Mouse (Mus musculus): ENCODE results near the gene Rbpjl. TPM values are rescaled to one million over a fixed set of nuclear protein-coding genes. Genes with fewer than 3 reads are reported as not detected.

Rbpjl gene
- polyA plus RNA-seq, 1 experiment from 2014 or later = 16.8 TPM

DNA sequence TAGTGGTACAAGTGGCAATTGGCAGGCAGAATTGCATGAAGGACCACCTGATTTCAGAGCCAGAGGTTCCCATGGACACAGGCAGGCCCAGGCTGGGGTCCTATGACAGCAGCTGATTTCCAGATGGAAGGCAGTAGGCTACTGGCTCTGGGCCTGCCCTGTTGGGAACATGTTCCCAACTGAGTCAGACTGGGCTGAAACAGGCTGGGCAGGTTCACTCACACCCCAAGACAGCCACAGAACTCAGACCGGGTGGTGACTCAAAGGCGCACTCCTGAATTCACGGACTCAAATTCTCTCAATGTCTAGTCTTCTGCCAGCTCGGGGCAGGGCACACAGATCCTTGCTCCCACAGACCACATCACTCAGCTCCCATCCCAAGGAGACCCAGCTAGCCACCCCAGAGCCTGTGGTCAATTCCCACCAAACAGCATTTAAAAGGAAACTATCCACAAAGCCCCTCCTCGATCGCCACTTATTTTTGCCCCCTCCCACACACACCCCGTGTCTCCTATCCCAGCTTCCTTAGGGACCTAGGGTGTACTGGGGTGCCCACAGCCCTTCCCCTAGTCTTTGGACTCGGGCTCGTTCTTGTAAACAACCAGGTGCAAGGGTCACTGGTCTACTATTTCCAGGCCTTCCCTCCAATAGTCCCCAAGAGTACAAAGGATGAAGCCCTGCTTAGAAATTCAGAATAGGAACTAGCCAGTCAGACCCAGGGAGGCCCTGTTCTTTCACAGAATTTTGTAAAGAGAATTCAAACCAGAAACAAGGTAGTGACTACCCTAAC, 28.9 kb downstream of the Rbpjl start:
- Histone ChIP-seq H3K9me3 (ENCODE audit: control insufficient read depth, low read length) (no peaks in the 10 kb centered on the region), H3K27me3 (ENCODE audit: control insufficient read depth, insufficient read depth, low read depth, low read length) (no peaks in the 10 kb centered on the region), H3K4me2 (ENCODE audit: low read depth, low read length) (peak overlapping the region; percentile 34), H3K4me1 (replicated peaks; ENCODE audit: control insufficient read depth, insufficient read depth, low read length) (peaks cover 62% of the 10 kb centered on the region), H3K27ac (ENCODE audit: low read length) (peak overlapping the region; percentile 75), H3K36me3 (ENCODE audit: control insufficient read depth, insufficient read depth, low read length) (peaks cover 6% of the 10 kb centered on the region), H3K4me3 (ENCODE audit: low read length) (no peak overlapping the region), H3K9ac (ENCODE audit: low read length) (no peak overlapping the region)
- peak; percentile 62 for ATAC-seq (ENCODE audit: low read depth)
- WGBS = 44% methylated on average over 9 of the region's 9 CpGs

DNA sequence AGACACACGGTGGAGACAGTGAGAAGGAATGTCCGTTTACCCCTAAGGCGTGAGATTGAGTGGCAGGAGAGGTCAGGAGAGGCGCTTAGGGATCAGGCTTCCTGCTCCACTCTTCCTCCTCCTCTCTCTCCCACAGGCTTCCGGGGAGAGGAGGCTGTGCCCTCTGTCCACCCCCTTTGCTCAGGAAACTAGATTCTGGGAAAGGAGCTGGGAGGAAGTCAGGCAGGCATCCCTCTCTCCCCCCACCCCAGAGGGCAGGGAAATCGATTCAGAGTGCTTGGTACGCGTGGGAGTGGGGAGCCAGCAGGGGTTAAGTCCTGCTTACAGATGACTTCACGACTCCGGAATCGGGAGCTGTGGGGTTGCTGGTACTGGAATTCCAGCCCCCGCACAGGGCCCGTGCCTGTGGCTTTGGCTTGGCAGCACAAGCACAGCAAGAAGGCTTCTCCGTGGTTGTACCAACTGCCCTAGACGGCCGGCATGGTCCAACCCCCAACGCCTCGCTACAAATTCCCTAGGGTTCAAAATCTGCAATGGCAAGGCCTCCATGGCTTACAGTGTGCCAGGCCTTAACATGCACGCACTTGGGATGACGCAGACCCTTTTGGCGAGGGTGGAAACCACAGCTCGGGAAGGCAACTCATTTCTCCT, 29.7 kb downstream of the Rbpjl start:
- Histone ChIP-seq H3K4me2 (ENCODE audit: low read depth, low read length) (peak overlapping the region; percentile 34), H3K27ac (ENCODE audit: low read length) (peak overlapping the region; percentile 75), H3K9ac (ENCODE audit: low read length) (peak overlapping the region; percentile 51), H3K36me3 (ENCODE audit: control insufficient read depth, insufficient read depth, low read length) (peaks cover 6% of the 10 kb centered on the region), H3K4me1 (replicated peaks; ENCODE audit: control insufficient read depth, insufficient read depth, low read length) (peaks cover 70% of the 10 kb centered on the region), H3K27me3 (ENCODE audit: control insufficient read depth, insufficient read depth, low read depth, low read length) (no peaks in the 10 kb centered on the region), H3K9me3 (ENCODE audit: control insufficient read depth, low read length) (no peaks in the 10 kb centered on the region), H3K4me3 (ENCODE audit: low read length) (no peak overlapping the region)
- ATAC-seq (ENCODE audit: low read depth) = peak; percentile 13; the same call in 1 of the 2 replicates
- 19% methylated on average over 22 of the region's 22 CpGs for WGBS

DNA sequence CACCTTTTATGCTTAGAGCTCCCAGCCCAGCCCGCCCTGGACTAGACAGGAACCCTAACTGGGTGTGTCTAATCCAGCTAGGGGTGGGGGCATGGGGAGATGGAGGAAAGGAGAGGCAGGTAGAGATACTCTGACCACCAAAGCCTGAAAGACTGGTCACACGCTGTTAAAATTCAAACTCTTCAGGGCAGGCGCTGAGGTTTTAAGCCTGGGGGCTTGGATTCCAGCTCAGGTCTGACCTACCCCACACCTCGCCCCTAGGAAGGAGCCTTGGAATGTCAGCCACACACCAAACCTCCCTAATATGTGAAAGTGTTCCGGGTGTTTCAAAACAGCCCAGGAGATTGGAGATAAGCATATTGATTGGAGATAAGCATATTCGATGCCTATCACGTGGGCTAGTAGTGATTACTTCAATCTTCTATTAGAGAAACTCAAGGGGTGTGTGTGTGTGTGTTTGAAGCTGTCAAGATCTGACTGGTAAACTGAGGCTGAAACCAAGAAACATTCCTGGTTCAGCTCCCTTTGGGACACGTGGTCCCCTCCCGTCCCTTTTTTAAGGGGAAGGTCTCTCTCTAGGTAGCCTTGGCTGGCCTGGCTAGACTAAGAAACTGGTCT, 30.4 kb downstream of the Rbpjl start:
- peak overlapping the region; percentile 51 for H3K9ac ChIP-seq (ENCODE audit: low read length)
- ATAC-seq (ENCODE audit: low read depth) = no peak
- H3K9me3 ChIP-seq (ENCODE audit: control insufficient read depth, low read length) = no peaks in the 10 kb centered on the region
- H3K4me1 ChIP-seq (replicated peaks; ENCODE audit: control insufficient read depth, insufficient read depth, low read length) = peaks cover 73% of the 10 kb centered on the region
- H3K4me3 ChIP-seq (ENCODE audit: low read length) = no peak overlapping the region
- H3K27ac ChIP-seq (ENCODE audit: low read length) = peak overlapping the region; percentile 75
- peak overlapping the region; percentile 34; the same call in 1 of the 2 replicates for H3K4me2 ChIP-seq (ENCODE audit: low read depth, low read length)
- no peaks in the 10 kb centered on the region for H3K27me3 ChIP-seq (ENCODE audit: control insufficient read depth, insufficient read depth, low read depth, low read length)
- peaks cover 6% of the 10 kb centered on the region for H3K36me3 ChIP-seq (ENCODE audit: control insufficient read depth, insufficient read depth, low read length)
- WGBS = 62% methylated on average over 9 of the region's 9 CpGs

DNA sequence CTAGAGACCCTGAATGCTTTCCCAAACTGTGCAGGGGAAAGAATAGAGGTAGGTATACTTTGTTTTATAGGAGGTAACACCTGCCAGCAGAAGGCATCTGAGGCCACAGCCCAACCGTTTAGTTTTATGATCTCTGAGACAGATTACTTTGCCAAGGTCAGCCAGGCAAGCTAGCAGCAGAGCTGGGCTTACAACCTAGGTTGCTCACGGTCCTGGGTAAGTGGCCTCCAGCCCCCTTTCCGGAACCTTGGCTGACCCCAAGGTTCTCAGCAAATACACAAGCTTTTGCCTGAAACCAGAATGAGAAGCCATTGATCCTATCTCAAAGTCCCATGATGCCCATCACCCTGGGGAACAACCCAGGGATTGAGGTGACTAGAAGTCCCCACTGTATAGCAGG, 31.7 kb downstream of the Rbpjl start:
- Histone ChIP-seq H3K9ac (ENCODE audit: low read length) (no peak overlapping the region), H3K4me3 (ENCODE audit: low read length) (no peak overlapping the region), H3K4me2 (ENCODE audit: low read depth, low read length) (no peak overlapping the region), H3K27me3 (ENCODE audit: control insufficient read depth, insufficient read depth, low read depth, low read length) (no peaks in the 10 kb centered on the region), H3K27ac (ENCODE audit: low read length) (no peak overlapping the region), H3K9me3 (ENCODE audit: control insufficient read depth, low read length) (no peaks in the 10 kb centered on the region), H3K36me3 (ENCODE audit: control insufficient read depth, insufficient read depth, low read length) (0 out of 2 replicates have a peak, but pooled peaks cover under 1% of the 10 kb centered on the region), H3K4me1 (replicated peaks; ENCODE audit: control insufficient read depth, insufficient read depth, low read length) (peaks cover 86% of the 10 kb centered on the region)
- ATAC-seq (ENCODE audit: low read depth) = no peak
- 55% methylated on average over 3 of the region's 3 CpGs for whole genome bisulfite sequencing

DNA sequence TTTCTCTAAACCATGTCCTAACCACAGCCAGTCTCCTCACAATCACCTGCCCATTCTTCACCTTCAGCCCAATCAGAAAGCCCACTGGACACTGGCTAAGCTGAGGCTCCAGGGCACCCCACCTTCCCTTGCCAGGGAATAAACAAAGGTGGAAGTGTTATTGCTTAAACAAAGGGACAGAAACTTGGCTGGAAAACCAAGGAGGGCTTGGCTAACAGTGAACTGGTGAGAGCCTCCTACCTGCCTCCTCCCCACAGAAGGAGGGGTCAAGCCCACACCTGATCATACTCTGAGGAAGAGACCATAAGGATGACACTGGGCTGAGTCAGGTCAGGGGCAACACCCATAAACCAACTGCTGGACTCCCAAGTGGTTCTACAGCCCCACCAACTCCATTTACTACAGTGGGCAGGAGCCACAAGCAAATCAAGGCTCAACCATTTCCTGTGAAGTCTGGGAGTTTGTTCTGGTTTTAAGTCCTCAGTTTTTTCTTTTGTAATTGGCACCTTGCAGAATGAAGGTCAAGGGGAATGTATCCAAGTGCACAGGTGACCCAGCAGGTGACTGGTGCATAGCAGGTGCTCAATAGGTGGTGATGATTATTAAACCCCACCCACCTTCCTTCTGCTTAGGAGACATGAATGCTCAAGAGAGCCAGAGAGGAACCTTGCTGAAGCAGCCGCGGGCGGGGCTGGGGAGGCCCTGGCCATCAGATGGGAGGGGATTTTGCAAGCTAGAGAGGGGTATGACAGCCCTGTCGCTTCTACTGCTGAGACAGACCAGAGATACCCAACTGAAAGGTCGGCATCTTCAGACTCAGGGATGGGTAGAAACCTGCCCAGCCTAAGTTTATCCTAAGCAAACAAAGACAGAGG, 32.5 kb downstream of the Rbpjl start:
- H3K4me3 ChIP-seq (ENCODE audit: low read length) = no peak overlapping the region
- peak overlapping the region; percentile 1; the same call in 1 of the 2 replicates for H3K27ac ChIP-seq (ENCODE audit: low read length)
- 40% methylated on average over 5 of the region's 5 CpGs for WGBS
- no peak overlapping the region for H3K4me2 ChIP-seq (ENCODE audit: low read depth, low read length)
- H3K4me1 ChIP-seq (replicated peaks; ENCODE audit: control insufficient read depth, insufficient read depth, low read length) = peaks cover 84% of the 10 kb centered on the region
- H3K9ac ChIP-seq (ENCODE audit: low read length) = no peak overlapping the region
- H3K9me3 ChIP-seq (ENCODE audit: control insufficient read depth, low read length) = no peaks in the 10 kb centered on the region
- no peaks in the 10 kb centered on the region for H3K36me3 ChIP-seq (ENCODE audit: control insufficient read depth, insufficient read depth, low read length)
- no peak for ATAC-seq (ENCODE audit: low read depth)
- H3K27me3 ChIP-seq (ENCODE audit: control insufficient read depth, insufficient read depth, low read depth, low read length) = no peaks in the 10 kb centered on the region

DNA sequence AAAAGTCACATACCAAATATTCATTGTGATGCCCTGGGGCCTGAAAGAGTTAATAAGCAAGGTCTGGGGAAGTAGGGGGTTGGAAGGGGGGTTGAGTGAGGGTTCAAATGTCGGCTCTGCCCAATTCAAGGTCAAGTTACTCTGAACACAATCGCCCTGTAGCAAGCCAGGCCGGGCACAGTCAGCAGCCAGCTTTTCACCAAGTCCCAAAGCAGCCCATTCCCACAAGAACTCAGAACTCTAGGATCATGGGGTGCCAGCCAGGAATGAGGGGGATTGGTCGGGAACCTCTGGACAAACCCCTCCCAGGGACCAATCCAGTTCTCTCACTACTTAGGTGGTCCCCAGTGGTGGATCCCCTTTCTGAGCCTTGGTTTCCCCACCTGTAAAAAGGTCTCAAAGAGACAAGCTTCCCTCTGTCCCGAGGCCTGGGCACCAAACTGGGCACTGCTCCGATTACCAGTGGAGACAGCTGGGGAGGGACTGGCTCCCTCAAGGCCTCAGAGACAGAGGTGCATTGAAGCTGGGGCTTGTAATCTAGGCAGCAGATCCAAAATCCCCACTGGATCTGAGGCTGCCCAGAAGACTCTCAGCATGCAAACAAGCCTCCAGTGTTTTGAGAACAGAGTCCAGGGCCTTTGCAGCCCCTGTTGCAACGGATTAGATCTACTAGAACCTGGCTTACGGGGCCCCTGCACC, 33.4 kb downstream of the Rbpjl start:
- H3K9me3 ChIP-seq (ENCODE audit: control insufficient read depth, low read length) = no peaks in the 10 kb centered on the region
- H3K4me3 ChIP-seq (ENCODE audit: low read length) = no peak overlapping the region
- H3K4me2 ChIP-seq (ENCODE audit: low read depth, low read length) = peak overlapping the region; percentile 20; the same call in 1 of the 2 replicates
- peak overlapping the region; percentile 33; the same call in 1 of the 2 replicates for H3K27ac ChIP-seq (ENCODE audit: low read length)
- H3K27me3 ChIP-seq (ENCODE audit: control insufficient read depth, insufficient read depth, low read depth, low read length) = no peaks in the 10 kb centered on the region
- peaks cover 75% of the 10 kb centered on the region for H3K4me1 ChIP-seq (replicated peaks; ENCODE audit: control insufficient read depth, insufficient read depth, low read length)
- peak overlapping the region; percentile 51 for H3K9ac ChIP-seq (ENCODE audit: low read length)
- no peaks in the 10 kb centered on the region for H3K36me3 ChIP-seq (ENCODE audit: control insufficient read depth, insufficient read depth, low read length)
- no peak for ATAC-seq (ENCODE audit: low read depth)
- WGBS = 23% methylated on average over 8 of the region's 8 CpGs

DNA sequence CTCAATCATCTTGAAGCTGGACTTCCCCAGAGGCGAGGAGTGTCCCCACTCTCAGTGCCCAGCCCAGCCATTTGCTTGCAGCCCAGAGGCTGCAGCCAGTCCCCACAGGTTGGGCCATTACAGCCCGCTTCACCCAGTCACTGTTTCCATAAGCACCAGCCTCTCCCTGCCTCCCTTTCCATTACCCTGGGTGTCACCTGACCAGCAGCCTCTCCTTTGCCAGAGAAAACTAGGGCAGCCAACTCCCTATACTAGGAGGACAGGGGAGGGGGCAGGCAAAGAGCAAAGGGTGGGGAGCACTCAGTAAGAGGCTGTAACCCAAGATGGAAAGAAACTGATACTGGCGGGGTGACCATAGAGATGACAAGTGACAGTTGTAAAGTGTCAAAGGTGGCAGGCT, 34.0 kb downstream of the Rbpjl start:
- no peaks in the 10 kb centered on the region for H3K27me3 ChIP-seq (ENCODE audit: control insufficient read depth, insufficient read depth, low read depth, low read length)
- peaks cover 69% of the 10 kb centered on the region for H3K4me1 ChIP-seq (replicated peaks; ENCODE audit: control insufficient read depth, insufficient read depth, low read length)
- no peak overlapping the region for H3K4me3 ChIP-seq (ENCODE audit: low read length)
- no peaks in the 10 kb centered on the region for H3K9me3 ChIP-seq (ENCODE audit: control insufficient read depth, low read length)
- H3K9ac ChIP-seq (ENCODE audit: low read length) = peak overlapping the region; percentile 51
- no peaks in the 10 kb centered on the region for H3K36me3 ChIP-seq (ENCODE audit: control insufficient read depth, insufficient read depth, low read length)
- peak overlapping the region; percentile 20 for H3K4me2 ChIP-seq (ENCODE audit: low read depth, low read length)
- ATAC-seq (ENCODE audit: low read depth) = no peak
- peak overlapping the region; percentile 33; the same call in 1 of the 2 replicates for H3K27ac ChIP-seq (ENCODE audit: low read length)
- WGBS = 40% methylated on average over 3 of the region's 3 CpGs

DNA sequence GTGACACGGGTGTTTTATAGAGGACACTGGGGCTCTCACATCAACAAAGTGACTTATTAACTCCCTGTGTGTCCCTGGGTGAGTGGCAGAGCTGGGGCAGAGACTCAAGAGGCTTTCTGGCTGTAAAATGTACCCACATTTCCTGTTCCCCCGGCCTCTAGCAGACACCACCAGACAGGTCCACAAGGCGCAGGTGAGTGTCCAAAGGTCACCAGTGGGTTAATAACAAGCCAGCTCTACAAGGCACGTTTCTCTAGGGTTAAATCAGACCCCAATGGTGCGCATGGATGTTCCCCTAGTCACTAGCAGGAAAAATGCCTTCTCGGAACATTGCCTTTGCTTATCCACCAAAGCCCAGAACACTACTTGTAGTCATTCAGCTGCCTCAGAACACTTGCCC, 34.8 kb downstream of the Rbpjl start:
- H3K36me3 ChIP-seq (ENCODE audit: control insufficient read depth, insufficient read depth, low read length) = no peaks in the 10 kb centered on the region
- H3K4me2 ChIP-seq (ENCODE audit: low read depth, low read length) = peak overlapping the region; percentile 16
- H3K27me3 ChIP-seq (ENCODE audit: control insufficient read depth, insufficient read depth, low read depth, low read length) = no peaks in the 10 kb centered on the region
- H3K4me1 ChIP-seq (replicated peaks; ENCODE audit: control insufficient read depth, insufficient read depth, low read length) = peaks cover 61% of the 10 kb centered on the region
- no peak overlapping the region; the same call in 1 of the 2 replicates for H3K9ac ChIP-seq (ENCODE audit: low read length)
- ATAC-seq (ENCODE audit: low read depth) = no peak
- H3K4me3 ChIP-seq (ENCODE audit: low read length) = no peak overlapping the region
- H3K9me3 ChIP-seq (ENCODE audit: control insufficient read depth, low read length) = no peaks in the 10 kb centered on the region
- WGBS = 39% methylated on average over 6 of the region's 6 CpGs
- peak overlapping the region; percentile 43; the same call in 1 of the 2 replicates for H3K27ac ChIP-seq (ENCODE audit: low read length)

Data from lung, embryonic 16.5 days (tissue).